Mouse (Mus musculus): ENCODE results near the gene Mgat4b. TPM values are rescaled to one million over a fixed set of nuclear protein-coding genes. Genes with fewer than 3 reads are reported as not detected.

The Mgat4b gene
- polyA plus RNA-seq, 1 experiment from 2014 or later, result 11.9 TPM

DNA sequence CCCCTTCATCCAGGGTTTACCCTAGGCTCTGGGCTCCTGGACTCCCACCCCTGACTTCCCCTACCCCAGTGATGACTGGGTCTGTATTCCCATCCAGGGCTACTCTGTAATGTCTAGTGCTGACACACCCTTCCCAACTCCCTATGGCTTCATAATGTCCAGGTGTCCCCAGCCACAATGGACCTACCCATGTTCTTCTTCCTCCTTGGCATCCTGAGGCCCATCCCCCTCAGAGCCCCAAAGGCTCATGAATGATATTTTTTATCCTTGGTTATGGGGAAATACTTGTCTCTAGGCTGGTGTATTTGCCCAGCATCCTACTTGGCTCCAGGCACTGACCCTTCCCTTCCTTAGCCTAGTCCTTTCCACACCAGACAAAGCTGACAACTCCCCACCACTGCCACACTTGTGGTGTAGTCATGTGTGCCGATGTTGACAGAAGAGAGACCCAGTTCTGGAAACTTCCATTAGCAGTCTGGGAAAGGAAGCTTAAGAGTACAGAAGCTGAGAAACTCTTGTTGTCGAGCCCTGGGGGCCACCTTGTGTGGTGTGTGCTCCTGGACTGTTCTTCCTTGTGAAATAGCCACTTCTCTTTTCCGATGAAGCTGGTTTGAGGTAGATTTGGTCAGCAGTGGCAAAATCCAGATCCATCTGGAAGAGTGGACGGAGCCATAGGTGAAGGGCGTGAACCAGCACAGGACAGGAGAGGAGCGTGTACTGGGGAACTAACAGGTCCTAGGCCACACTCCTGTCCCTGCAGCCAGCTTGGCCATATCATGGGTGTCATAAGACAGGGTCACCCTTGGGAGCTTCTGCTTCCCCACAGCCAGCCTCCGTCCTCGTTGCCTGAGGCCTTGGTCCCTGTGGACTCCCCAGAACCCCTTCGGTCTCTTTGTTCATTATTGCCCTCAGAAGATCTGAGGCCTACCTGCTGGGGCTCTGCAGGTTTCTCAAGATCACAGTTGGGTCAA is 28.4 kb downstream of the Mgat4b start:
- Histone ChIP-seq H3K4me2 (replicated peaks; ENCODE audit: low read depth, low read length) (no peak overlapping the region), H3K9ac (replicated peaks; ENCODE audit: low read length) (no peak overlapping the region), H3K36me3 (ENCODE audit: insufficient read depth, low read length) (peaks cover 11% of the 10 kb centered on the region), H3K4me1 (ENCODE audit: insufficient read depth, low read length) (peaks cover 14% of the 10 kb centered on the region; the same call in 1 of the 2 replicates), H3K9me3 (ENCODE audit: low read length) (no peaks in the 10 kb centered on the region), H3K27me3 (ENCODE audit: insufficient read depth, low read length) (peaks cover 14% of the 10 kb centered on the region; the same call in 1 of the 2 replicates), H3K4me3 (ENCODE audit: low read length) (no peak overlapping the region), H3K27ac (ENCODE audit: low read length) (no peak overlapping the region)
- 91% methylated on average over 9 of the region's 9 CpGs for WGBS
- no peak for ATAC-seq (ENCODE audit: low FRiP score, low TSS enrichment)

DNA sequence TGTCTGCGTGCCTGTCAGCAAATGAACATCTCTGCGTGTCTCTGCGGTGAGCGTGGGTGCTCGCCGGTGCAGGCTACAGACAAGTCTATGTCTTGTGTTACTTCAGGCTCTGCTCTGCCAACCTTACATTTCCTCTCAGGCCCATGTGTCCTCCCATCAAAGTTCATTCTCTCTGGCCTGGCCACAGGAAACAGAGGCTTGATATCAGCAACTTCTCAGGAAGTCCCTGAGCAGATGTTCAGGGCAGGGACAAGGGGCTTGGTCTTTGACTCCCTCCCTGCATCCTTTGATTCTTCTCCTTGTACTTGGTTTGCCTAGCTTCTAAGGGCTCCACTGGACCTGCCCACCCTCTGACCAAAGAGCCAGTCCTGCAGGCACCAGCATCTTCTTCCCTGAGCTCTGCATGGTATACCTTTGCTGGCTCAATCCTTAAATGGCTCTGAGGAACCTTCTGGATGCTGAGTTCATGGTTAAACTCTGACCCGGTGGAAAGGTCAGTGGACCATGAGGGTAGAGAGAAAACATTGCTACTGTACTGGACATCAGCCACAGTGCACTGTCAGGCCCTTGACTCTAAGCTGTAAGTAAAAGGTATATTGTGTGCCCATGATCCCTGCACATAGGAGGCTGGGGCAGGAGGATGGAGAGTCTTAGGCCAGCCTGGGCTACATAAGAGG is 29.7 kb downstream of the Mgat4b start:
- no peak overlapping the region for H3K9ac ChIP-seq (replicated peaks; ENCODE audit: low read length)
- H3K36me3 ChIP-seq (ENCODE audit: insufficient read depth, low read length), result no peaks in the 10 kb centered on the region
- H3K4me1 ChIP-seq (ENCODE audit: insufficient read depth, low read length), result peaks cover 14% of the 10 kb centered on the region; the same call in 1 of the 2 replicates
- 75% methylated on average over 7 of the region's 7 CpGs for WGBS
- H3K4me3 ChIP-seq (ENCODE audit: low read length), result no peak overlapping the region
- no peak overlapping the region for H3K4me2 ChIP-seq (replicated peaks; ENCODE audit: low read depth, low read length)
- H3K9me3 ChIP-seq (ENCODE audit: low read length), result no peaks in the 10 kb centered on the region
- no peak for ATAC-seq (ENCODE audit: low FRiP score, low TSS enrichment)
- H3K27ac ChIP-seq (ENCODE audit: low read length), result no peak overlapping the region
- peaks cover 14% of the 10 kb centered on the region; the same call in 1 of the 2 replicates for H3K27me3 ChIP-seq (ENCODE audit: insufficient read depth, low read length)

- Histone ChIP-seq H3K9ac (replicated peaks; ENCODE audit: low read length) (no peak overlapping the region), H3K9me3 (ENCODE audit: low read length) (no peaks in the 10 kb centered on the region), H3K27ac (ENCODE audit: low read length) (no peak overlapping the region), H3K27me3 (ENCODE audit: insufficient read depth, low read length) (peaks cover under 1% of the 10 kb centered on the region; the same call in 1 of the 2 replicates), H3K36me3 (ENCODE audit: insufficient read depth, low read length) (no peaks in the 10 kb centered on the region), H3K4me2 (replicated peaks; ENCODE audit: low read depth, low read length) (no peak overlapping the region), H3K4me1 (ENCODE audit: insufficient read depth, low read length) (0 out of 2 replicates have a peak, but pooled peaks cover 2% of the 10 kb centered on the region), H3K4me3 (ENCODE audit: low read length) (no peak overlapping the region)
- ATAC-seq (ENCODE audit: low FRiP score, low TSS enrichment), result no peak
- WGBS, result 77% methylated on average over 6 of the region's 6 CpGs
Measured at GRCm38 (mm10) chr11:50243926-50244325, 33.2 kb downstream of the Mgat4b start.

GRCm38 (mm10) chr11:50245269-50245668 is 34.6 kb downstream of the Mgat4b start:
- no peak overlapping the region for H3K9ac ChIP-seq (replicated peaks; ENCODE audit: low read length)
- no peak overlapping the region for H3K27ac ChIP-seq (ENCODE audit: low read length)
- WGBS, result 64% methylated on average over 5 of the region's 5 CpGs
- H3K4me2 ChIP-seq (replicated peaks; ENCODE audit: low read depth, low read length), result no peak overlapping the region
- 0 out of 2 replicates have a peak, but pooled peaks cover 3% of the 10 kb centered on the region for H3K4me1 ChIP-seq (ENCODE audit: insufficient read depth, low read length)
- H3K27me3 ChIP-seq (ENCODE audit: insufficient read depth, low read length), result no peaks in the 10 kb centered on the region
- no peak for ATAC-seq (ENCODE audit: low FRiP score, low TSS enrichment)
- H3K4me3 ChIP-seq (ENCODE audit: low read length), result no peak overlapping the region
- H3K9me3 ChIP-seq (ENCODE audit: low read length), result no peaks in the 10 kb centered on the region
- H3K36me3 ChIP-seq (ENCODE audit: insufficient read depth, low read length), result no peaks in the 10 kb centered on the region

- H3K27ac ChIP-seq (ENCODE audit: low read length), result no peak overlapping the region
- no peaks in the 10 kb centered on the region for H3K27me3 ChIP-seq (ENCODE audit: insufficient read depth, low read length)
- H3K9ac ChIP-seq (replicated peaks; ENCODE audit: low read length), result no peak overlapping the region
- peaks cover 22% of the 10 kb centered on the region for H3K4me1 ChIP-seq (ENCODE audit: insufficient read depth, low read length)
- no peaks in the 10 kb centered on the region for H3K36me3 ChIP-seq (ENCODE audit: insufficient read depth, low read length)
- no peak for ATAC-seq (ENCODE audit: low FRiP score, low TSS enrichment)
- no peaks in the 10 kb centered on the region for H3K9me3 ChIP-seq (ENCODE audit: low read length)
- 68% methylated on average over 7 of the region's 7 CpGs for WGBS
- H3K4me3 ChIP-seq (ENCODE audit: low read length), result no peak overlapping the region
- H3K4me2 ChIP-seq (replicated peaks; ENCODE audit: low read depth, low read length), result no peak overlapping the region
Measured at GRCm38 (mm10) chr11:50248473-50249171, 37.9 kb downstream of the Mgat4b start.

DNA sequence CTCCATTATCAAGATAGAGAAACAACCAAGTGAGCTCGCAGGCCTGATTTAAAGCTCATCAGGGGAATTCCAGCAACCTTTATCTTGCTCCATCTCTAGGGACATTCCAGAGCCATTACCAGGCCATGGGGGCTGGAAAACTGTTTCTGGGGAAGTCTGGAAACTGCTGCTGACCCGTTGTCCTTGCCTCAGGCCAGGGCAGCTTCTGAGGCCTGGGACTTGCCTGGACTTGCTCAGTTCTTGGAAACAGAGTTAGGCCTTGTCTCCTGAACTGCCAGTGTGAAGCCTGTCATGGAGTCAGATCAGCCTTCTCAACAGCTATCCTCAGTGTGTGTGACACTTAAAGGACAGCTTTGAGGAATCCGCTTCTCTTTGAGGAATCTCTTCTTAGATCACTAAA is 41.5 kb downstream of the Mgat4b start:
- H3K27ac ChIP-seq (ENCODE audit: low read length), result peak overlapping the region; percentile 83
- 40% methylated on average over 3 of the region's 3 CpGs for WGBS
- ATAC-seq (ENCODE audit: low FRiP score, low TSS enrichment), result peak; percentile 69

DNA sequence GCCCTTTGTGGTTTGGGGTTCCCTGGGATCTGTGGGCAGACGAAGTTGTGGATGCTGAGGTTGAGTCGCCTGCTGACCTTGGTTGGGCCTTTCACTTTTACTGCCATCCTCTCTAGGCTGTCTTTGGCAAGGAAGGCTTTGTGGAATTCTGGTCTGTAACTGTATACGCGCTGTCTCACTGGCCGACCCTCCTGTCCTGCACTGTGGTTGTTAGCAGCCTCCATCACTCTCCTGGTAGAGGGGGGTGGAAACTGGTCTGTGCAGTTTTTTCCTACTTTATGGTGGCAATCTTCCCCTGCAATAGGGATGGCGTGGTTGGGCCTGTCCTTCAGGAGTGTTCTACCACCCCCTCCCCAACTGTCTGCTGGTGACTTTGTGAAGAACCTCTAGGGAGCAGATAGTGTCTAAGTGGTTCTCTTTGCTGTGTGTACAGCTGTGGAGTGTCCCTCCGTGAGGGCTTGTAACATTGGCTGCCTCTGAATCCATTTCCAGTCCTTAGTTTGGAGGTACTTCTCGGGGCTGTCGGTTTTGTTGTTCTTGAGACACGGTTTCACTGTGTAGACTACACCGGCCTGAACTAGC is 42.1 kb downstream of the Mgat4b start:
- H3K27ac ChIP-seq (ENCODE audit: low read length), result peak overlapping the region; percentile 83
- ATAC-seq (ENCODE audit: low FRiP score, low TSS enrichment), result peak; percentile 66

More for the DNA sequence above, 41.5 kb downstream of the Mgat4b start:
- Histone ChIP-seq H3K9ac (replicated peaks; ENCODE audit: low read length) (peak overlapping the region; percentile 3; the same call in 1 of the 2 replicates), H3K4me2 (replicated peaks; ENCODE audit: low read depth, low read length) (no peak overlapping the region), H3K4me1 (ENCODE audit: insufficient read depth, low read length) (peaks cover 22% of the 10 kb centered on the region), H3K27me3 (ENCODE audit: insufficient read depth, low read length) (no peaks in the 10 kb centered on the region), H3K4me3 (ENCODE audit: low read length) (no peak overlapping the region), H3K36me3 (ENCODE audit: insufficient read depth, low read length) (peaks cover 10% of the 10 kb centered on the region), H3K9me3 (ENCODE audit: low read length) (no peaks in the 10 kb centered on the region)

GRCm38 (mm10) chr11:50253393-50253792 is 42.7 kb downstream of the Mgat4b start:
- Histone ChIP-seq H3K36me3 (ENCODE audit: insufficient read depth, low read length) (peaks cover 21% of the 10 kb centered on the region), H3K9ac (replicated peaks; ENCODE audit: low read length) (no peak overlapping the region), H3K27me3 (ENCODE audit: insufficient read depth, low read length) (no peaks in the 10 kb centered on the region), H3K4me3 (ENCODE audit: low read length) (no peak overlapping the region), H3K27ac (ENCODE audit: low read length) (peak overlapping the region; percentile 83), H3K9me3 (ENCODE audit: low read length) (no peaks in the 10 kb centered on the region), H3K4me1 (ENCODE audit: insufficient read depth, low read length) (peaks cover 22% of the 10 kb centered on the region), H3K4me2 (replicated peaks; ENCODE audit: low read depth, low read length) (no peak overlapping the region)
- no peak for ATAC-seq (ENCODE audit: low FRiP score, low TSS enrichment)
- WGBS, result 21% methylated on average over 1 of the region's 1 CpGs

More for the DNA sequence above, 42.1 kb downstream of the Mgat4b start:
- Histone ChIP-seq H3K4me2 (replicated peaks; ENCODE audit: low read depth, low read length) (no peak overlapping the region), H3K9me3 (ENCODE audit: low read length) (no peaks in the 10 kb centered on the region), H3K4me1 (ENCODE audit: insufficient read depth, low read length) (peaks cover 22% of the 10 kb centered on the region), H3K9ac (replicated peaks; ENCODE audit: low read length) (peak overlapping the region; percentile 3; the same call in 1 of the 2 replicates), H3K27me3 (ENCODE audit: insufficient read depth, low read length) (no peaks in the 10 kb centered on the region), H3K36me3 (ENCODE audit: insufficient read depth, low read length) (peaks cover 15% of the 10 kb centered on the region), H3K4me3 (ENCODE audit: low read length) (no peak overlapping the region)
- WGBS, result 37% methylated on average over 11 of the region's 11 CpGs

DNA sequence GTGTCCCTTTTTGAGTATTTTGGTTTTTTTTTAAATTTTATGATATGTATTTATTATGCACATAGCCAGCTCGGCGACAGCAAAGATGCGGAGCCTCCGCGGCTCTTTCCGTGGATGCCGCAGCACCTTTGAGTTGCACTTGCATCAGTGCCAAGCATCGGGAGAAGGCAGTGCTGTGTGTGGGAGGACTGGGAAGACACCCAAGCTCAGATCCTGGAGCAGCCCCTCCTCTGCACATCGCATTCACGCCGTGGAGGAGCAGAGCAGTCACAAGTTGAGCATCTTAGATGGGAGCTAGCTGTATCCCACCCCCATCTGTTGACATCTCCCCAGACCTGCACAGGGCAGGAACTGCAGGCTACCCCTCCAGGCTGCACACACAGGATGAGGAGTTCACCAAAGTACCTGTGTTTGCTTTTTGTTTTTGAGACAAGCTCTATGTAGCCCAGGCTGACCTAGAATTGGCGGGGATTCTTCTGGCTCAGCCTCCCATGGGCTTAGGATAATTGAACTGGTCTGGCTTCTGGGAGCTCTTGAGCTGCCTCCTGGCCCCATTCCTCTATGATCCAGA is 43.4 kb downstream of the Mgat4b start:
- Histone ChIP-seq H3K4me2 (replicated peaks; ENCODE audit: low read depth, low read length) (no peak overlapping the region), H3K9ac (replicated peaks; ENCODE audit: low read length) (no peak overlapping the region), H3K4me3 (ENCODE audit: low read length) (no peak overlapping the region), H3K27ac (ENCODE audit: low read length) (no peak overlapping the region), H3K27me3 (ENCODE audit: insufficient read depth, low read length) (no peaks in the 10 kb centered on the region), H3K4me1 (ENCODE audit: insufficient read depth, low read length) (peaks cover 19% of the 10 kb centered on the region), H3K36me3 (ENCODE audit: insufficient read depth, low read length) (peaks cover 28% of the 10 kb centered on the region), H3K9me3 (ENCODE audit: low read length) (no peaks in the 10 kb centered on the region)
- ATAC-seq (ENCODE audit: low FRiP score, low TSS enrichment), result no peak
- 60% methylated on average over 12 of the region's 12 CpGs for WGBS
